In the genomic region with DNA sequence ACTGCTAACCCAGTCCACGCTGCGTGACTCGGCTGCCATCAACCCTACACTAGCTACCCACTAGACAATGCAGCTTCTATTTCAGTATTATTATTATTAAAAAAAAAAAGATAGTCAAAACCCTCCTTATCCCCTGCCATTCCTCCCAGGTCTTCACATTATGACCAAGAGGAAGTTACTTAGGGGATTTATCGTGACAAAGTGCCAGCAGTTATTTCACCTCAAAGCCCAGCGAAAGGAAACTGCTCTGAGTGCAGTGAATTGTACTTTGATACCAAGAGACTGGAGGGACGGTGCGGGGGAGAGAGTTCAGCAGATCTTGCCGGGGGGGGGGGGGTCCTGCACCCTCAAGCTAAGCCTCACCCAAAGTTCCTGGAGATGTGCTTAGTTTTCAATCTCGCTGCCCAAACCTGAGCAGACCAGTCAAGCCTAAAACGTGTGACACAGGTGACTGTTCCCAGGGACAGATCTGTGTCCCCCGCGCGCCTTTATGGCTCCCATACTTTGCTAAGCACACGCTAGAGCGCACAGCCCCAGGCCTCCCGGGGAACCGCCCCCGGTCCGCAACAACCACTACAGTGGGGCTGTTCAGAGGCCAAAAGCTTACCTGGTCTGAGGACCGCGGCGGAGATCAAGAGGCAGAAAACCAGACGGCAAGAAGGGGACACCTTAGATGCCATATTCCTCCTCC, we compare ENCODE assay signal across 7 mouse cellular contexts. TPM values are rescaled to one million over a fixed set of nuclear protein-coding genes. Genes with fewer than 3 reads are reported as not detected.
A peak's percentile ranks its signal among the peaks of the same experiment; 100 is the strongest.
DNase-seq lines count a peak whose midpoint lies in the region; ATAC-seq and TF ChIP-seq lines count a peak whose summit lies in the region.

No protein-coding gene starts in this region.

- DNase-seq in lung, adult 18-20 months = peak; percentile 26 to 42
- DNase-seq in lung, postnatal 10 days = no peak
- peak; percentile 36 for DNase-seq in ZHBTc4 (ENCODE audit: low read depth, low spot score)
- DNase-seq in lung, postnatal 14 days = peak; percentile 21
- DNase-seq in splenic B cell, adult 2 months (ENCODE audit: low read depth, low spot score) = peak; percentile 59

- TF ChIP-seq CTCF in intestine, postnatal 0 days (IDR thresholded peaks at IDR 0.05; ENCODE audit: low read depth) = no peak

- H3K27me3 ChIP-seq in forebrain, embryonic 12.5 days = peaks cover 10% of the 10 kb centered on the region; the same call in 1 of the 2 replicates
- no peaks in the 10 kb centered on the region for H3K27me3 ChIP-seq in intestine, postnatal 0 days (replicated peaks; ENCODE audit: control insufficient read depth, insufficient read depth, low read length)
- H3K27me3 ChIP-seq in splenic B cell, adult 2 months (ENCODE audit: control insufficient read depth, insufficient read depth, low read length, poor library complexity, severe bottlenecking) = 0 out of 2 replicates have a peak, but pooled peaks cover 2% of the 10 kb centered on the region

- no peak for ATAC-seq in forebrain, embryonic 12.5 days (ENCODE audit: low FRiP score)
- peak; percentile 23; the same call in 1 of the 2 replicates for ATAC-seq in intestine, postnatal 0 days

- H3K4me1 ChIP-seq in forebrain, embryonic 12.5 days = peaks cover 27% of the 10 kb centered on the region
- H3K4me1 ChIP-seq in intestine, postnatal 0 days (replicated peaks; ENCODE audit: control insufficient read depth, insufficient read depth, low read length) = no peaks in the 10 kb centered on the region

- peak overlapping the region; percentile 80 for H3K4me2 ChIP-seq in forebrain, embryonic 12.5 days
- H3K4me2 ChIP-seq in intestine, postnatal 0 days (replicated peaks; ENCODE audit: low read depth) = peak overlapping the region; percentile 89

- peak overlapping the region; percentile 61 for H3K9ac ChIP-seq in forebrain, embryonic 12.5 days
- H3K9ac ChIP-seq in intestine, postnatal 0 days (ENCODE audit: low read depth, low read length) = peak overlapping the region; percentile 66

- H3K9me3 ChIP-seq in forebrain, embryonic 12.5 days = no peaks in the 10 kb centered on the region
- no peaks in the 10 kb centered on the region for H3K9me3 ChIP-seq in intestine, postnatal 0 days (ENCODE audit: control insufficient read depth)

- no peaks in the 10 kb centered on the region for H3K36me3 ChIP-seq in forebrain, embryonic 12.5 days (replicated peaks)
- H3K36me3 ChIP-seq in intestine, postnatal 0 days (ENCODE audit: control insufficient read depth, insufficient read depth) = no peaks in the 10 kb centered on the region
- H3K36me3 ChIP-seq in splenic B cell, adult 2 months (ENCODE audit: control insufficient read depth, insufficient read depth, low read length, poor library complexity, severe bottlenecking) = no peaks in the 10 kb centered on the region

- peak overlapping the region; percentile 53 for H3K4me3 ChIP-seq in forebrain, embryonic 12.5 days (replicated peaks)
- H3K4me3 ChIP-seq in intestine, postnatal 0 days (ENCODE audit: low read depth, low read length) = peak overlapping the region; percentile 66

- H3K27ac ChIP-seq in forebrain, embryonic 12.5 days = 0 out of 2 replicates have a peak overlapping the region, but pooled peaks have one; percentile 59
- peak overlapping the region; percentile 73; the same call in 1 of the 2 replicates for H3K27ac ChIP-seq in intestine, postnatal 0 days (ENCODE audit: low read depth, low read length)

- 1% methylated on average over 23 of the region's 23 CpGs for WGBS in forebrain, embryonic 12.5 days
- under 1% methylated on average over 23 of the region's 23 CpGs for WGBS in intestine, postnatal 0 days

RNA-seq across cellular contexts. Expression of gene Alcam, which starts 1.9 kb away (rescaled TPM):
- 17.4 and 30.5 TPM in 2 replicates for polyA plus RNA-seq in forebrain, embryonic 12.5 days (2016; fragmentation: Nextera tagmentation; extraction: Ambion mirVana)
- 10.3 and 11.0 TPM in 2 replicates for polyA plus RNA-seq in intestine, postnatal 0 days (2015; fragmentation: Nextera tagmentation; extraction: Ambion mirVana)
